Mouse (Mus musculus): Measurements from ENCODE around the gene Fam83f.

The Fam83f gene

DNA sequence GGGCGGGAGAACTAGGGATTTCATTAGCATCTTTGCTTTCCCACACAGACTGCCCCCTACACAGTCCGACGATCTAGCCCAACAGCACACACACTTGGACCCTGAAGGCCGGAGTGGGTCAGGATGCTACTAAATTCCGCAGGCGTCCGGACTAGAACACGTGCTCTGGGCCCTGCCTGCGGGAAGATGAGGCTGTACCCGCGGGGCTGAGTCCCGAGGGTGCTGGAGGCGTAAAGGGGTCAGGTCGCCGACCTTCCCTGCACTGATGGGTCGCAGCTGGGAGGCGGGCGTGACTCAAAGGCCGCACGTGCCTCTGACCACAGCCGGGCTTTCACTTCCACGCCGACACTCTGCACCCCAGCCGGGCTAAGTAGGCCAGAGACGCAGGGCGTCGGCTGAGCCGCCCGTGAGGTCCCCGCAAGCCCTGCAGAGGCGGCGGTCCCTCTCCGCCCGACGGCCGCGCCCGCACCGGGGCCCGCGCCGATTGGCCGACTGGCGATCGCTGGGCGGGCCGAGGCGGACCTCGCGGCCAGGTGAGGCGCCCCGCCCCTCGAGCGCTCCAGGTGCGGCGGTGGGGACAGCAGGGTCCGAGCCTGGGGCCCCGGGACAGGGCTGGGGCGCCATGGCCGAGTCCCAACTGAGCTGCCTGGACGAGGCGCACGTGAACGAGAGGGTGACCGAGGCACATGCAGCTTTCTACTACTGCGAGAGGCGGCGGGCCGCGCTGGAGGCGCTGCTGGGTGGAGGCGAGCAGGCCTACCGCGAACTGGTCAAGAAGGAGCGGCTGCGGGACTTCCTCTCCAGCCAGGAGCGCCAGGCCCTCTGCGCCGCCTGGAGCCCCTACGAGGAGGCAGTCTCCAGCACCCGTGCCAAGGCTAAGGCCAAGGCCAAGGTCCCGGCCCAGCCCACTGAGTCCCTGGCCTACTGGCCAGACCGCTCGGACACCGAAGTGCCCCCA, at the start of gene Fam83f:
Gene Fam83f, plus strand, starts transcription at position 553 of the 958 bp plus-strand sequence.
- peak; percentile 28 for DNase-seq (ENCODE audit: low read depth, low spot score)

DNA sequence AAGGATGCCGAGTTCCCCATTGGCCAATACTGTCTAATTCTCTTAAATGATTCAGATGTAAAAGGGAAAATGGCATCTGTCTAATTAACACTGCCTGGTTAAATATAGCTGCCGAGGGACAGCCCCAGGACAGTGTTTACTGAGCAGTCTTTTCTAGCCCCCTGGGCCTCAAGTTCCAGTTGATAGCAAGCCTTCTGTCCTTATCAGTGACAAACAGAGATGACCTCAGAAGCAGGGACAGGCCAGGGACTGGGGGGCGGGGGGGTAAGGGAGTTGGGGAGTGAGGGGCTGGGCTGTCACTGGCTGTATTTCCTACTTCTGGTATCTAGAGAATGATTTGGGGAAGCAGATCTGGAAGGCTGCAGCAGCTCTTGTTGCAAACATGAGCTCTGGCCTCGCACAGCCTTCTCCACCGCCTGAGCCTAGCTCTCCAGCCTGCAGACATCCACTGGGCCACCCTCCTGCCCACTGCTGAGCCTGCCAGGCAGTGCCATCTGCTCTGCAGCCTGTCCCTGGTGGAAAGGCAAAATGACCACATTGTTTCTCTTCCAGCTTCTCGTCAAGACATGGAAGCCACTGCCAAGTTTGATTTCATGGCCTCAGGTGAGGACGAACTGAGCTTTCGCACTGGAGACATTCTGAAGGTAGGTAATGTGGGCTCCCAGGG, 48.3 kb upstream of the Fam83f start:
- no peak for DNase-seq (ENCODE audit: low read depth, low spot score)

DNA sequence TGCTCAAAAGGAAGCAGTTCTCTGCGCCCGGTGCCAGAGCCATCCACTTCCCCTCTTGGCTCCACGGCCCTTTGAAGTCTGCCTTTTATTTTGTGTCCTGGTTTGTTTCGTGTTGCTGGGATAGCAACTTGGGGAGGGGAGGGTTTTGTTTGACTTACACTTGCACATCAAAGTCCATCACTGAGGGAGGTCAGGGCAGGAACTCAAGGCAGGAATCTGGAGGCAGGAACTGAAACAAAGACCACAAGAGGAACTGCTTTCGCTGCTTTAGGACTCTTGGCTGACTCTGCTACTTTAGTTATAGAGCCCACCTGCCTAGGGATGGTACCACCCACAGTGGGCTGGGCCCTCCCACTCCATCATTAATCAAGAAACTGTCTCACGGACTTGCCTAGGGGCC, 45.2 kb upstream of the Fam83f start:
- peak; percentile 60 for DNase-seq (ENCODE audit: low read depth, low spot score)

DNA sequence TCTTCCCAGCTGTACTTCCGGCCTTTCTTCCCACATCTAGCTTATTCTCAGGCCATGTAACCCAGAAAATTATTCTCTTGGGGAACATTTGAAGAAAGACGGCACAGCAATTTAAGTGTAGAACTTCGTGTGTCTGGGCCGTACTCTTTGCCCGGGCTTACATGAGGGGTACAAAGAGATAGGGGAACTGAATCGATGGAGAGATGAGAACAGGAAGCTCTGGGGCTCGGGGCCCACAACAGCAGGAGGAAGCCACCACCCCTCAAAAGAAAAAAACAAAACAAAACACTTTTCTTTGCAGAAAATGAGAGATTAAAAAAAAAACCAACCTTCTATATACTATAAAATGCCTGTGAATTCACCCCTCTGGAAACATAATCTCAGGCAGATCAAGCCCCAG, 41.5 kb upstream of the Fam83f start:
- no peak for DNase-seq (ENCODE audit: low read depth, low spot score)

- DNase-seq (ENCODE audit: low read depth, low spot score) = no peak
These were observed 40.9 kb upstream of the Fam83f start for GRCm38 (mm10) chr15:80630711-80631110.

GRCm38 (mm10) chr15:80631311-80631710, 40.3 kb upstream of the Fam83f start:
- no peak for DNase-seq (ENCODE audit: low read depth, low spot score)

DNA sequence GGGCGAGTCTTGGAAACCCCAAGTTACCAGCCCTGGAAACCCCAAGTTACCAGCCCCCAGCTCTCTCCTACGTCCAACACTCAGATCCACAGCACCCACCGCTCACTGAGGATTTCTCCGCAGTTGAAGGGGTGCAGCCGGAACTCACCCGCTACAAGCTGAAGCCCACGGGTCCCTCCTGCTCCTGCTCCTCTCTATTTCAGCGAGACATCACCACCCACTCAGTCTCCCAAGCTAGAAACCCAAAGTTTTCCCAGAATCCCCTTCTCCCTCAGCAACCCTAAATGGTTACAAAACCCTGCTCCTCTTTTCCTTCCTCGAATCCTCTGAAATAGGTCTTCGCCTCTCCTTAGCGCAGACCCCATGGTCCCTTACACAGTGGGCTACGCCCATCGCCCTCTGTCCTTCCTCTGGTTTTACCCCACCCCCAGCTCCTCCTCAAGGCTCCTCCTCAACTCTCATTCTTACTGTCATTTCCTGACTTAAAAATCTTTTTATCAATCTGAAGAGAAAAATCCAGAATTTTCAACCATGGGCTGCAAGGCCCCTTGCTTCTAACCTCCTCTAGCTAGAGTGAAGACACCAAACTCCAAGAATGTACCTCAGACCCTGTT, 39.3 kb upstream of the Fam83f start:
- no peak for DNase-seq (ENCODE audit: low read depth, low spot score)

DNA sequence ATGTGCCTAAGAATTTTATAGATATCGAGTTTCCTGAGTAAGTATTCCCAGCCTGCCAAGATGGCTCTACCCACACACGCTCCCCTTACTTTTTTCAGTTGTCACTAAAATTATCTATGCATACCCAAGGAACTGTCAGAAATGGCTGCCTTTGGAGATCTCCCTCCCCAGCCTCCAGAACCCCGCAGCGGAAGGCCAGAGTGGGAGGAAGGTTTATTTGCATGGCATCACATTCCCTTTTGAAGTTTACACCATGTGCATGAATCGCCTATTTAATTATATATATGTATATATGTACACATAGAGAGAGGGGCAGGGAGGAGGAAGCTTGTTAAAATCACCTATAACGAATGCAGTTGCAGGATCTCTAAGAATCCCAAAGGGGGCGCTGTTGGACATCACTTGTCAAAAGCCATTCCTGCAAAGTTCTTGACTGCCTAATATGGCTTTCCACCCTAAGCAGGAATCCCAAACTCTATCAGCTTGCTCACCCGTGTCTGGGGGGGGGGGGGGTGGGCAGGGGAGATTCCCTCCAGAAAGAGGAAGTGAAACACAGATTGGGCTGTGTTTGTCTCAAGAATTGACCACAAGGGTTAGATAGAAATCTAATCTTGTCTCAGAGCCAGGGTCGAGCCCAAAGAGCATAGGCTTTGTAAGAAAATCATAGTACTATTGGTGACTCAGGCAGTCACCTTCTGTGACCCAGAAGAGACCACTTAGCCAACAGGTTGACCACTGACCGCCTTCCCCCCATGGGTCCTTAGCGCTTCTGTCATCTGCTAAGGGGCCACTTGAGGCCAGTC, 37.1 kb upstream of the Fam83f start:
- DNase-seq (ENCODE audit: low read depth, low spot score) = peak; percentile 85

DNA sequence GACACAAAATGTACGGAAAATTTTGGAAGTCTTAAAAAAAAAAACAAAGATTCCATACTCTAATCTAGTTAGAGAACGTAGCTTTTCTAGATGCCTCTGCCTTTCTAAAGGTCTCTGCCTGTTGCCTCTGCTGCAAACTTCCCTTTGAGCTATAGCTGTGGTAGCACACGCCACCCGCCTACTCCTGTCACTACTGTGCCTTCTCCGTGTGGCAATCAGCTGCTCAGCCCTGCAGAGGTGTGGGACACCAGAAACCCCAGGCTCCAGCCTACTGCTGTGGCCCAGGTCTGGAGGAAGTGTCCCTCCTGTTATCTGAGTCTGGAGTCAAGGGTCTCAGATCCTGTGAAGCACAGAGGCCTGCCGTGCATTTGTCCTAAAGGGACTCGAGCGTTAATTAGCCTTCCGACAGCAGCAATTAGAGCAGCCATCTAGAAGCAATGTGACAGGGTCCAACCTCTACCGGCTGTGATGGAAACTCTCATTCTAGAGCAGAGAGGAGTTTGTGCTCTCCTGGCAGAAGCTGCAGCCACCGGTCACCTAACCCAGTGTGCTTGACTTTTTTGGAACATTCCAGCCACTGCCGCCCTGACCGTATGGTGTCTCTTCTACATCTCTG, 34.8 kb upstream of the Fam83f start:
- no peak for DNase-seq (ENCODE audit: low read depth, low spot score)

DNA sequence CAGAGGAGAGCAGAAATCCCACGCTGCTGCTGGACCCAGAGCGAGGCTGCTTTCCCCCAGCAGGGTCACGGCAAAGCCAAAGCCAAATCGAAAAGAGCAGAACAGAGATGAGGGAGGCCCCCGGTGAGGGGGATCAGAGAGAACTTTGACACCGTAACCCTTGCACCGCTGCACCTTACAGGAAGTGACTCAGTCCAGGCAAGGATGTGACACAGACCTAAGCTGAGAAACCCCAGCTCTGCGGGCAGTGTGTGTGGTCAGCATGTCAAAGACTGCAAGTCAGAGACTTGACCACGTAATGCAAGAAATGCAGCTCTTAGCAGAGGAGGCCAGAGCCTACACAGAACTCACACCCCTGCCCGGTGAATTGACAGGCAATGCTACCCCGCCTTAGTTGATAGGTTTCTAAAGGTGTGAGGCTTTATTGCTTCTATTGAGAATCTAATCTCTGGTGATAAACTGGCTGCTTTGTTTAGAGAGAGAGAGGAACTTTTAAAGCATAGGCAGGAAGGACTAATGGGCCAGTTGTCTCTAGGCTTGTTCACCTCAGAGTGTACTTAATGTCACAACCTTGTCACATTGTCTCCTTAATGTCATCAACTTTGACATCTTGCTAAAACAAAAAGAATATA, 32.5 kb upstream of the Fam83f start:
- DNase-seq (ENCODE audit: low read depth, low spot score) = no peak

DNA sequence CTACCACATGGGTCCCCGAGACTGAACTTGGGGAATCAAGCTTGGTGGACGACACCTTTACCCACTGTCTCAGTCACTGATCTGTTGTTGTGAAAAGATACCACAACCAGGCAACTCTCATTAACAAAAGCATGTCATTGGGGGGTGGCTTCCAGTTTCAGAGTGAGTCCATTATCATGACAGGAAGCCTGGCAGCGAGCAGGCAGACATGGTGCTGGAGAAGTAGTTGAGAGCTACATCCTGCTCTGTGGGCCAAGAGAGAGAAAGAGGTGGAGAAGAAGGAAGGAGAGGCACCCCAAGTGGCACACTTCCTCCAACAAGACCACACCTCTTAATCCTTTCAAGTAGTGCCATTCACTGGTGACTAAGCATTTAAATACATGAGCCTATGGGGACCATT, 31.8 kb upstream of the Fam83f start:
- DNase-seq (ENCODE audit: low read depth, low spot score) = peak; percentile 16

GRCm38 (mm10) chr15:80641702-80642435, 29.8 kb upstream of the Fam83f start:
- DNase-seq (ENCODE audit: low read depth, low spot score) = no peak

DNA sequence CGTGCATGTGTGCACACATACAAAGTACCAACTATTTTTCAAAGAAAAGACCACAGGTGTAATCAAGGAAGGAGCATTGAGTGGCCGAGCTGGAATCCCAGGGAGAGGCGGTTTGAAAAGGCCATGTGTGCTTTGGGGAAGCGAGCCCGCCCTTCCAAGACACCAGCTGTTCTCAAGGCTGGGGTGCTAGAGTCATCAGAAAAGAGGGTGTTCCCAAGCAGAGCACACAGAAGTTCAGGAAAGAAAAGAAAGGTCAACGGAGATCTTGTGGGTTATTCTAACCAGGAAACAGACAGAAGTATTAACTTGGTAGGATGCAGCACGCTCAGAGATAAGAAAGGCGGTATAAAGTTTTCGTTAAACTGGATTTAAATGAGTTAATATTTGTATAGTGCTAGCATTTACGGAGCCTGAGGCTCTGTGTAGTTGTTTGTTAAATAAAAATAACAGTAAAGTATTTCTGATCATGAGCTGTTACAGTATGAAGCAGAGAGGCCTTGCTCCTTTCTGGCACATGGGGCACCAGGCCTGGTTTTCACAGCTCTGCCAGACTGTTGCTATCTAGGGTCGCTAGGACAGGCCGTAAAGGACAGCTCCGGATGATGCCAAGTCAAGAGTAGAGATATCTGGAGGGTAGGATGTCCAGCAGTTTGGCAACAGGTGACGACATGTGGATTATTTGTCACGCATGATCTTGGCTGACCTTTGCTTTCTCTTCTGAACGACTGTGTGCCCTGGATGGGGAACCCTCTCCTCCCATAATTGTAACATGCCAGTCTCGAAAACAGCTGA, 26.4 kb upstream of the Fam83f start:
- DNase-seq (ENCODE audit: low read depth, low spot score) = no peak

GRCm38 (mm10) chr15:80648977-80649606, 22.6 kb upstream of the Fam83f start:
- DNase-seq (ENCODE audit: low read depth, low spot score) = peak; percentile 21

DNA sequence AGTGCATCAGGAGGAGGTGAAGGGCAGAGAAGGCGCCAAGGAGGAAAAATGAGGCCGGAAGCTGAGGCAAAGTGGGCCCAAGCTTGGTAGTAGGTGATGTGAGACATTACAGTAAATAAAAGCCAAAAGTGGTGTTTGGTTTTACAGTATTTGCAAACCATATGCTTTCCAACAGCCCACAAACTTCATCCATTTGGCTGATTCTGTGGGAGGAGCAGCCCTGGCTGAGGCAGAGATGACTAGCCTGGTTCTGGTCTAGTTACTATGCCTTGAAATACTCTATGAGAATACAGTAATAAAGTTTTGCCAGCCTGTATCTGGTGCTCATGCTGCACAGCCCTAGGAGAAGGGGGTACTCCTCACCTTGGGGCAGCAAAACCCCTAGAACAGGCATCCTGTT, 21.2 kb upstream of the Fam83f start:
- no peak for DNase-seq (ENCODE audit: low read depth, low spot score)

- no peak for DNase-seq (ENCODE audit: low read depth, low spot score)
These were observed 17.8 kb upstream of the Fam83f start for GRCm38 (mm10) chr15:80653865-80654264.

DNA sequence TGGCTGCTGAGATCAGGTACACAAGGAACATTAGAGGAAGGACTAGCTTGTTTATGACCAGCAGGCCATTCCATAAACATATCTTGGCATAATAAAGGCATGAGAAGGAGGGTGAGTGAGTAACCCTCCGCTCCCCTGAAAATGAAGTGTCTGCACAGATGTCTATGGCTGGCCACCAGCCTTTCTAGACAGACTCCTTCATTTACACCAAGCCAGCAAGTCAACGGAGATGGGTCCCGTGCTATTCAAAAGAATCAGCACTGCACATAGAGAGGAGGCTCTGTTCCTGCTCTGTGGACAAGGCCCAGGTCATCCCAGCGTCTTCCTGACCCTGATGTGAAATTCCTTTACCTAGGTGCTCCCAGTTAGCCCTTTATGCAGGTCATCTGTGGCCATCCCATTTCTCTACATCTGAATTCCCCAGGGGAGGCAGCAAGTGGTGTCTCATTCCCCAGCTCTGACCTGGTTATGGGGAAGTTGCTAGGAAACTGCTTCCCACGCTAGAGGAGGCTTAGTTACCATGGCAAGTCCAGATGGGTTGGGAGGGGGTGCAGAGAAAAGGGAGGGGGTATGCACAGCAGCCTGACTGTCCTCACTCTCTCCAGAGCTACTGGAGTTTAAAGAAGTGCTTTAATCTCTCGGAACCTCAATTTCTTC, 12.7 kb upstream of the Fam83f start:
- DNase-seq (ENCODE audit: low read depth, low spot score) = no peak

DNA sequence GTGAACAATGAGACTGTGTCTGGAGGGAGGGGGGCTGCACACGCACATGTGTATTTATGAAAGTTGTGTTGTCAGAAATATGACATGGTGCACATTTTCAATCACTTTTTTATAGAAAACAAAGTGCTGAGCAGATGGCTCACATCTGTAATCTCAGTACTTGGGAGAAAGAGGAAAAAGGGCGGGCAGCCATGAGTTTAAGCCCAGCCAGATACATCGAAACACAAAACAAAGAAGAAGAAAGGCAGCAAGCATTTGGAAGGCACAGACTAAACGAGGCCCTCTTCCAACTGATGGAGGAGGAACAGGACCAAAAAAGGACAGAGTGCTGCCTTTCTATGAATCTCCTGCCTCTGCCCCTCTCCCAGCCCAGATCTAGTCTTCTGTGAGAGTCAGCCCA, 10.7 kb upstream of the Fam83f start:
- DNase-seq (ENCODE audit: low read depth, low spot score) = no peak

Data from R1 (cell line).